Mouse (Mus musculus) forebrain, embryonic 12.5 days (tissue): ENCODE data around the gene Mapk11. TPM values are rescaled to one million over a fixed set of nuclear protein-coding genes. Genes with fewer than 3 reads are reported as not detected.

Experiments
- ATAC-seq: fragments of 200-750 bp; cut with Nextera tagmentation; 2 replicates; pipeline ENCODE4 v1.8.0; 2017; ENCODE audit warnings: moderate TSS enrichment; ENCODE audit not compliant: low FRiP score
- H3K27ac ChIP-seq: fragments of 300-500 bp; sonication (generic); 2 replicates; pipeline ENCODE4 v1.5.1; 2016; ENCODE audit warnings: mild to moderate bottlenecking
- H3K27me3 ChIP-seq: fragments of 300-500 bp; sonication (generic); 2 replicates; pipeline ENCODE4 v1.6.1; 2016; ENCODE audit warnings: mild to moderate bottlenecking
- H3K36me3 ChIP-seq: fragments of 300-500 bp; sonication (generic); replicated peaks from 2 replicates; pipeline ENCODE4 v1.6.1; 2016; ENCODE audit warnings: mild to moderate bottlenecking
- H3K4me1 ChIP-seq: fragments of 300-500 bp; sonication (generic); 2 replicates; pipeline ENCODE4 v1.6.1; 2016
- H3K4me2 ChIP-seq: fragments of 300-500 bp; sonication (generic); 2 replicates; pipeline ENCODE4 v1.6.1; 2016; ENCODE audit warnings: mild to moderate bottlenecking, moderate library complexity
- H3K4me3 ChIP-seq: fragments of 300-500 bp; sonication (generic); replicated peaks from 2 replicates; pipeline ENCODE4 v1.5.1; 2016; ENCODE audit warnings: mild to moderate bottlenecking
- H3K9ac ChIP-seq: fragments of 300-500 bp; sonication (generic); 2 replicates; pipeline ENCODE4 v1.6.1; 2016; ENCODE audit warnings: mild to moderate bottlenecking
- H3K9me3 ChIP-seq: fragments of 300-500 bp; sonication (generic); 2 replicates; pipeline ENCODE4 v1.6.1; 2016
- WGBS: fragments of 180-500 bp; shearing (Covaris S2); methylation state at CpG from one replicate; pipeline ENCODE4 v1.1.7; 2016; 5-methylcytosine and 5-hydroxymethylcytosine counted together
- polyA plus RNA-seq: library from polyadenylated mRNA; unstranded; fragments of >200 nt; fragmentation: Nextera tagmentation; extraction: Ambion mirVana; gene quantifications from 2 replicates; pipeline ENCODE4 v1.2.1, GENCODE M21; 2016

The Mapk11 gene
- polyA plus RNA-seq, result 46.9 and 47.4 TPM in 2 replicates

GRCm38 (mm10) chr15:89149271-89150040, at the start of gene Mapk11:
Gene Mapk11 (minus strand): TSS chr15:89149628.
- H3K4me2 ChIP-seq, result peak within 1 kb of the TSS; percentile 79
- H3K4me3 ChIP-seq, result peak within 1 kb of the TSS; percentile 69
- peak within 1 kb of the TSS; percentile 79 for H3K9ac ChIP-seq
- no peaks in the 10 kb centered on the region for H3K9me3 ChIP-seq
- under 1% methylated on average over 55 of the region's 61 CpGs for WGBS
- peak within 1 kb of the TSS; percentile 91 for H3K27ac ChIP-seq
- H3K36me3 ChIP-seq, result peaks cover 27% of the 10 kb centered on the region
- peaks cover 13% of the 10 kb centered on the region for H3K27me3 ChIP-seq
- peak; percentile 66 for ATAC-seq
- H3K4me1 ChIP-seq, result peaks cover 54% of the 10 kb centered on the region

DNA sequence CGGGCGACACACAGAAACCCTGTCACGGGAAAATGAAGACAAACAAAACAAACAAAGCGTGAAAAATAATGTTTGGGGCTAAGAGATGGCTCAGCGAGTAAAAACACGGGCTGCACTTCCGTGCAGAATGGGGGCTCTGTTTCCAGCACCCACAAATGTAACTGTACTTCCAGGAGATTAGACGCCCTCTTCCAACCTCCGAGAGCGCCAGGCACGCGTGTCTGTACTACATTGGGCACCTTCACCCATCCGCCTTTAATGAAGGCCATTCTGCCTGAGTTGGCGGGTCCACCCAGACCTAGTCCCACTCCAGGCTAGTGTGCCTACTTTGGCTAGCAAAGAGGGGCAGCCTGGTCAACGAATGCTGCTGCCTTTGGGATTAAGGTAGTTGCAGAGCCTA, 47.6 kb upstream of the Mapk11 start:
- Histone ChIP-seq H3K4me1 (peaks cover 16% of the 10 kb centered on the region), H3K9me3 (0 out of 2 replicates have a peak, but pooled peaks cover 2% of the 10 kb centered on the region), H3K9ac (peak overlapping the region; percentile 98; the same call in 1 of the 2 replicates), H3K27me3 (no peaks in the 10 kb centered on the region), H3K4me3 (peak overlapping the region; percentile 90), H3K27ac (peak overlapping the region; percentile 98), H3K36me3 (no peaks in the 10 kb centered on the region), H3K4me2 (peak overlapping the region; percentile 64)
- WGBS, result 74% methylated on average over 15 of the region's 15 CpGs
- ATAC-seq, result no peak

DNA sequence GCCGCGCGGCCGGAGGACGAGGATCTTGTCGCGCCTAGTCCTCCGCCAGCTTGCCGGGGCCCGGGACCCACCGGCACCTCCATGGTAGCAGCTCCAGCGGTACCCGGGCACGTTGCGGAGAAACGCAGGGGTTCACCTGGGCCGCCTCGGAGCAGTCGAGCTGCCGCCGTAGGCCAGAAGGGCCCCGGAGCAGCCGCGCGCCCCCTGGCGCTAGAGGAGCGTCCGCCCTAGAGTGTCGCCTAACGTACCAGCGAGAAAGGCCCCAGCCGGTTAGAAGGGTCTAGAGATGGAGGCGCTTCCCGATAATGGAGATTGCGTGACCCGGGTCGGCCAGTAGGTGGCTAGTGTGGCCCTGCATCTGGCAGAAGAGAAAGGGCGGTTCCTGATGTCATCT, 46.9 kb upstream of the Mapk11 start, which contains the start of gene Dennd6b:
Dennd6b (minus strand) TSS at position 184 of the 394 bp plus-strand sequence.
- peaks cover 16% of the 10 kb centered on the region for H3K4me1 ChIP-seq
- no peaks in the 10 kb centered on the region for H3K27me3 ChIP-seq
- peak; percentile 97 for ATAC-seq
- H3K9ac ChIP-seq, result peak within 1 kb of the TSS; percentile 98
- H3K4me2 ChIP-seq, result peak within 1 kb of the TSS; percentile 64
- peak within 1 kb of the TSS; percentile 98 for H3K27ac ChIP-seq
- H3K4me3 ChIP-seq, result peak within 1 kb of the TSS; percentile 90
- no peaks in the 10 kb centered on the region for H3K36me3 ChIP-seq
- under 1% methylated on average over 38 of the region's 38 CpGs for WGBS
- H3K9me3 ChIP-seq, result no peaks in the 10 kb centered on the region

DNA sequence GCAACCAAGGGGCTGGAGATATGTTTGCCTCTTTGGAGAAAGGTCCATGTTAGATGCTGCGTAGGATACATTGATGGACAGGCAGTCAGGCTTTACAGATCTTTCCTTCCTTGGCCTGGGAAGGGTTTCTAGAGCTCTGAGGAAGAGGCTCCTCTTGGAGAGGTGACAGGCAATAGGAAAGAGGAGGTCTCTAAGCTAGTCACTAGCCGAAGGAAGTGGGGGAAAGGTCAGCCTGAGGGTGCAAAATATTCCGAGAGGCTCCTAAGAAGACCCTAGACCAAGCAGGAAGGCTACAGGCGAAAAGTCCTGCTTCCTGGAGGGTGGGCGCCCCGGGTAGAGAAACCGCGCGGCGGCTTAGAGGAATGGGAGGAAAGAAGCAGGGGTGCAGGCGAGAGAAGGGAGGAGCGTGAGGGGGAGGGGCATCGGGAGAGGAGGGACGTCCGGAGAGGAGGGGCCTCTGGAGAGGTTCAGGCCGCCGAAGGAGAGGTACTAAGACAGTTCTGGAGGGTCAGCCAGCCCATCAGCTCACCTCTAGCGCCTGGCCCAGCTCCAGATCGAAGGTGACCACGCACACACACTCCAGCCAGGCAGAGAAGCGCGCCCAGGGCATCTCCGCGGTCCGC, 46.4 kb upstream of the Mapk11 start:
- H3K4me2 ChIP-seq, result peak overlapping the region; percentile 64
- H3K27ac ChIP-seq, result peak overlapping the region; percentile 98
- H3K9ac ChIP-seq, result peak overlapping the region; percentile 98
- peaks cover 16% of the 10 kb centered on the region for H3K4me1 ChIP-seq
- 2% methylated on average over 25 of the region's 25 CpGs for WGBS
- no peaks in the 10 kb centered on the region for H3K27me3 ChIP-seq
- no peaks in the 10 kb centered on the region for H3K9me3 ChIP-seq
- ATAC-seq, result peak; percentile 94
- peaks cover under 1% of the 10 kb centered on the region; the same call in 1 of the 2 replicates for H3K36me3 ChIP-seq
- H3K4me3 ChIP-seq, result peak overlapping the region; percentile 90

DNA sequence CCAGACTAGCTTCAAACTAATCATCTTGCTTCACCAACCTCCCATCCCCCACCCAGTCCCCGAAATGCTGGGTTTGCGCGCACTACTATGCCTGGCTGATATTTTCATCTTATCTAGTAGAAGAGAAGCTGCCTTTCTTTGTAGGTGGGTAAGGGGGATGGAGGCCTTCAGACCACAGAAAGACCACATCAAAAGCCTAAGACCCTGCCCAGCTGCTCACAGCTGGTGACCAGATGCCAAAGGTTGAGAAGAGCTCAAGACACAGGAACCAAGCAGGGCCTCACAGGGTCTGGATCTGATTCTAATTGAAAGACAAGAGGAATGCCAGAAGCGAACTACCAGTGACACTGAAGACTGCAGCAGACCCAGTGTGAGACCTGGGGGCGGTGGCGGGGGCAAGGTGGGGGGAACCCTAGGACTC, 45.8 kb upstream of the Mapk11 start:
- 35% methylated on average over 6 of the region's 6 CpGs for WGBS

DNA sequence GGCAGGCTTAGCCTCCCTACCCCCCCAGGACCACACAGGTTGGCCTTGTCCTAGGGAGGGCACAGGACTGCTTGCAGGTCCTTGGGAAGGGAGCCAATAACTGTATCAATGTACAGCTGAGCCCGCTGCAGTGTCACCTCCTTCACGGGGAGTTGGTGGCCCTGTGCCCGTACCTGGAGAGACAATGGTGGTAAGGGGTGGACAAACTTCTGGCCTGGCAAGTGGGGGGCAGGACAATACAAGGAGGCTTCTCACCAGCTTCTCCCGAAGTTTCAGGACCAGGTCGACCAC, 35.5 kb upstream of the Mapk11 start:
- 75% methylated on average over 5 of the region's 5 CpGs for WGBS
- peak overlapping the region; percentile 65; the same call in 1 of the 2 replicates for H3K27ac ChIP-seq
- peaks cover 47% of the 10 kb centered on the region for H3K36me3 ChIP-seq
- no peak overlapping the region for H3K4me3 ChIP-seq
- peaks cover 39% of the 10 kb centered on the region for H3K4me1 ChIP-seq
- no peaks in the 10 kb centered on the region for H3K27me3 ChIP-seq
- H3K4me2 ChIP-seq, result no peak overlapping the region
- H3K9me3 ChIP-seq, result no peaks in the 10 kb centered on the region
- no peak for ATAC-seq
- H3K9ac ChIP-seq, result no peak overlapping the region

More for the DNA sequence above, 45.8 kb upstream of the Mapk11 start:
- H3K4me3 ChIP-seq, result peak overlapping the region; percentile 90
- H3K27me3 ChIP-seq, result no peaks in the 10 kb centered on the region
- peaks cover 6% of the 10 kb centered on the region for H3K36me3 ChIP-seq
- peak overlapping the region; percentile 64 for H3K4me2 ChIP-seq
- H3K9ac ChIP-seq, result peak overlapping the region; percentile 98
- peak; percentile 0; the same call in 1 of the 2 replicates for ATAC-seq
- peak overlapping the region; percentile 98 for H3K27ac ChIP-seq
- H3K4me1 ChIP-seq, result peaks cover 16% of the 10 kb centered on the region
- H3K9me3 ChIP-seq, result no peaks in the 10 kb centered on the region

DNA sequence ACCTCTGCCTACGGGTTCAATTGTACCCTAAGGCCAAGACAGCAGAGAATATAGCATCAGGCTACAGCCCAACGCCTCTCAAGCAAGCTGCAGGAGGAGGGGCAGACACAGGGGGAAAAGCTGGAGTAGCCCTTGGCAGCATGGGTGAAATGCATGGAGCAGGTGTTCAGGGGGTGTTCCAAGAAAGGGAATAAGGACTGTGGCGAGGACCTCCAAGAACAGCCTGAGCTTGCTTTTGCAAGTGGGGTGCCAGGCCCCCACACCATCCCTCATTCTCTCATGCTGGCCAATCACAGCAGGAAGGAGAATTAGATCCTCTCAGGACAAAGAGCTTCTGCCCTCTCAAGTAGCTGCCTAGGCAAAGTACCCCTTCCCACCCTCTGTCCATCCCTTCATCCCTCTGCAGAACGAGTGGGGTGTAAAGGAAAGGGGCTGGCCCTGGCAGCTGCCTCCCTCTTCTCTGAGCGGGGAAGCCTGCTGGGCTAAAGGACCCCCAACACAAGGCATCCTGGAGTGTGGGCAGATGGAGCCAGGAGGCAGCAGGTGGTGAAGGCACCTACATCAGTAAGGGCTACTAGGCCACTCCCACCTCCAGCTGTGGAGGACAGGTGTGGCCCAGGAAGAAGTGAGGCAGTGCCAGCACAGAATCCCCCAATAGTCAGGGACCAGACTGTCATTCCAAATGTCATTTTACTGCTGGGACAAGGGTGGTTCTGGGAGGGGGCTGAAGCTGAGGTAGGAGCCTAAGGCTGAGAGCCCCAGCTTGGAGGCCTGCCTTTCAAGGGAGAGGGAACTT, 34.9 kb upstream of the Mapk11 start:
- H3K36me3 ChIP-seq, result peaks cover 42% of the 10 kb centered on the region
- no peak for ATAC-seq
- peak overlapping the region; percentile 65 for H3K27ac ChIP-seq
- no peak overlapping the region for H3K4me2 ChIP-seq
- H3K9me3 ChIP-seq, result no peaks in the 10 kb centered on the region
- peaks cover 45% of the 10 kb centered on the region for H3K4me1 ChIP-seq
- no peaks in the 10 kb centered on the region for H3K27me3 ChIP-seq
- WGBS, result 35% methylated on average over 5 of the region's 5 CpGs
- H3K4me3 ChIP-seq, result no peak overlapping the region
- H3K9ac ChIP-seq, result 0 out of 2 replicates have a peak overlapping the region, but pooled peaks have one; percentile 2

DNA sequence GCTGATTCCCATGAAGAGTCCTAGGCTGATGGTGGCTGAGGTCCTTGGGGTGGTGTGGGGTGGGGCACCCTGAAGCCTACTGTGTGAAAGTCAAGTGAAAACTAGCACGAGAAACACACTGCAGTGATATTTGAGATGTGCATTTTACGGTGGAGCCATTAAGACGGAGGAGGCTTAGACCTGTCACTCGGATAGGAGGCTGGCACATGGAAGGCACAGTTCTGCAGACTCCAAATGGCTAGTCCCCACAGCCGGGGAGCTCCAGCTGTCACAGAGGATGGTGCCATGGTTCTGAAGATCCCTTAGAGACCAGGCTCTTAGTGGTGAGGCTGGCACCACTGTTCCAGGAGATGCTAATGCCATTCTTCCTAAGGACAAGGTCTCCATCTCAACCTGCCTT, 33.4 kb upstream of the Mapk11 start:
- Histone ChIP-seq H3K9ac (no peak overlapping the region), H3K27ac (peak overlapping the region; percentile 51; the same call in 1 of the 2 replicates), H3K36me3 (peaks cover 30% of the 10 kb centered on the region), H3K4me2 (no peak overlapping the region), H3K4me1 (peaks cover 60% of the 10 kb centered on the region), H3K27me3 (no peaks in the 10 kb centered on the region), H3K9me3 (no peaks in the 10 kb centered on the region), H3K4me3 (no peak overlapping the region)
- no peak for ATAC-seq
- 84% methylated on average over 5 of the region's 5 CpGs for WGBS

GRCm38 (mm10) chr15:89182328-89182741, 32.9 kb upstream of the Mapk11 start:
- H3K9ac ChIP-seq, result no peak overlapping the region
- H3K9me3 ChIP-seq, result no peaks in the 10 kb centered on the region
- no peak for ATAC-seq
- H3K4me2 ChIP-seq, result 0 out of 2 replicates have a peak overlapping the region, but pooled peaks have one; percentile 4
- H3K27me3 ChIP-seq, result no peaks in the 10 kb centered on the region
- peaks cover 65% of the 10 kb centered on the region for H3K4me1 ChIP-seq
- no peak overlapping the region for H3K4me3 ChIP-seq
- peak overlapping the region; percentile 51 for H3K27ac ChIP-seq
- H3K36me3 ChIP-seq, result peaks cover 25% of the 10 kb centered on the region
- 52% methylated on average over 6 of the region's 6 CpGs for WGBS

GRCm38 (mm10) chr15:89181561-89182270, 32.3 kb upstream of the Mapk11 start:
- WGBS, result 76% methylated on average over 10 of the region's 10 CpGs
- Histone ChIP-seq H3K9ac (no peak overlapping the region), H3K27me3 (no peaks in the 10 kb centered on the region), H3K4me1 (peaks cover 71% of the 10 kb centered on the region), H3K36me3 (peaks cover 20% of the 10 kb centered on the region), H3K27ac (peak overlapping the region; percentile 51; the same call in 1 of the 2 replicates), H3K4me3 (no peak overlapping the region), H3K4me2 (peak overlapping the region; percentile 92), H3K9me3 (no peaks in the 10 kb centered on the region)
- no peak for ATAC-seq

- H3K27ac ChIP-seq, result peak within 1 kb of the TSS; percentile 97
- under 1% methylated on average over 63 of the region's 72 CpGs for WGBS
- peak within 1 kb of the TSS; percentile 85 for H3K4me3 ChIP-seq
- peak within 1 kb of the TSS; percentile 97 for H3K9ac ChIP-seq
- H3K4me1 ChIP-seq, result peaks cover 81% of the 10 kb centered on the region
- no peaks in the 10 kb centered on the region for H3K27me3 ChIP-seq
- H3K36me3 ChIP-seq, result peaks cover 13% of the 10 kb centered on the region
- peak; percentile 87 for ATAC-seq
- H3K4me2 ChIP-seq, result peak within 1 kb of the TSS; percentile 92
- H3K9me3 ChIP-seq, result no peaks in the 10 kb centered on the region
Measured at GRCm38 (mm10) chr15:89180571-89181229, 31.3 kb upstream of the Mapk11 start, which contains the start of gene Plxnb2. Gene Plxnb2 (minus strand): TSS chr15:89180788.
